Mouse (Mus musculus) frontal cortex, postnatal 10 days (tissue): Measurements from ENCODE around the gene Patz1.

Experiments used
- DNase-seq, 2 experiments: peaks; one replicate each; pipeline ENCODE4 v3.0.0; 2022; ENCODE audit warnings: low spot score in 2 of 2, mixed read lengths in 1 of 2

Gene Patz1

GRCm38 (mm10) chr11:3292062-3292421 lies 3.4 kb downstream of the Patz1 start:
- peak; percentile 47 to 48 for DNase-seq

GRCm38 (mm10) chr11:3292711-3293249 lies 4.1 kb downstream of the Patz1 start:
- peak in 1 of 2 experiments; percentile 34 for DNase-seq

GRCm38 (mm10) chr11:3293361-3293760 lies 4.7 kb downstream of the Patz1 start:
- DNase-seq, result no peak

- no peak for DNase-seq
Observed at GRCm38 (mm10) chr11:3294641-3295040, 6.0 kb downstream of the Patz1 start.

GRCm38 (mm10) chr11:3296056-3296455 lies 7.4 kb downstream of the Patz1 start:
- no peak for DNase-seq

GRCm38 (mm10) chr11:3297871-3298812 lies 9.5 kb downstream of the Patz1 start:
- DNase-seq, result no peak

GRCm38 (mm10) chr11:3298813-3299185 lies 10.1 kb downstream of the Patz1 start:
- DNase-seq, result no peak

GRCm38 (mm10) chr11:3301075-3301474 lies 12.4 kb downstream of the Patz1 start:
- no peak for DNase-seq

- no peak for DNase-seq
Observed at GRCm38 (mm10) chr11:3302385-3302784, 13.7 kb downstream of the Patz1 start.

GRCm38 (mm10) chr11:3302792-3303191 lies 14.1 kb downstream of the Patz1 start:
- no peak for DNase-seq

GRCm38 (mm10) chr11:3305821-3306220 lies 17.1 kb downstream of the Patz1 start:
- no peak for DNase-seq

- no peak for DNase-seq
Observed at GRCm38 (mm10) chr11:3307875-3308274, 19.2 kb downstream of the Patz1 start.

GRCm38 (mm10) chr11:3309884-3310283 lies 21.2 kb downstream of the Patz1 start:
- no peak for DNase-seq

- DNase-seq, result no peak
Observed at GRCm38 (mm10) chr11:3310789-3311585, 22.3 kb downstream of the Patz1 start.

GRCm38 (mm10) chr11:3311586-3312347 lies 23.1 kb downstream of the Patz1 start:
- no peak for DNase-seq

- DNase-seq, result no peak
Observed at GRCm38 (mm10) chr11:3313294-3313693, 24.6 kb downstream of the Patz1 start.

- DNase-seq, result peak in 1 of 2 experiments; percentile 50
Observed at GRCm38 (mm10) chr11:3314148-3314547, 25.5 kb downstream of the Patz1 start.

- DNase-seq, result no peak
Observed at GRCm38 (mm10) chr11:3318286-3318685, 29.6 kb downstream of the Patz1 start.

- no peak for DNase-seq
Observed at GRCm38 (mm10) chr11:3328271-3328670, 39.6 kb downstream of the Patz1 start.

GRCm38 (mm10) chr11:3328806-3329775 lies 40.4 kb downstream of the Patz1 start:
- no peak for DNase-seq
